Mouse (Mus musculus): ENCODE results near the gene Slc4a2.
A peak's percentile ranks its signal among the peaks of the same experiment; 100 is the strongest.
"Not testable (repeated sequence)": the region's sequence is repeated elsewhere in the genome, so short reads cannot be mapped to it uniquely, and the experiment has no call there.

Gene Slc4a2

GRCm38 (mm10) chr5:24394165-24394894 is 29.3 kb upstream of the Slc4a2 start:
- DNase-seq (ENCODE audit: low spot score), result peak; percentile 92

GRCm38 (mm10) chr5:24396254-24396653 is 27.4 kb upstream of the Slc4a2 start:
- DNase-seq (ENCODE audit: low spot score), result not testable (repeated sequence)

GRCm38 (mm10) chr5:24399686-24400085 is 24.0 kb upstream of the Slc4a2 start:
- DNase-seq (ENCODE audit: low spot score), result no peak

- DNase-seq (ENCODE audit: low spot score), result no peak
These were observed 23.3 kb upstream of the Slc4a2 start for GRCm38 (mm10) chr5:24400362-24400761.

GRCm38 (mm10) chr5:24400911-24401605 is 22.6 kb upstream of the Slc4a2 start:
- DNase-seq (ENCODE audit: low spot score), result no peak

GRCm38 (mm10) chr5:24401969-24402368 is 21.7 kb upstream of the Slc4a2 start:
- DNase-seq (ENCODE audit: low spot score), result no peak

GRCm38 (mm10) chr5:24404594-24405360 is 18.9 kb upstream of the Slc4a2 start:
- no peak for DNase-seq (ENCODE audit: low spot score)

- no peak for DNase-seq (ENCODE audit: low spot score)
These were observed 18.2 kb upstream of the Slc4a2 start for GRCm38 (mm10) chr5:24405389-24405876.

GRCm38 (mm10) chr5:24408651-24409050 is 15.0 kb upstream of the Slc4a2 start:
- DNase-seq (ENCODE audit: low spot score), result no peak

- no peak for DNase-seq (ENCODE audit: low spot score)
These were observed 14.2 kb upstream of the Slc4a2 start for GRCm38 (mm10) chr5:24409466-24409865.

- no peak for DNase-seq (ENCODE audit: low spot score)
These were observed 11.6 kb upstream of the Slc4a2 start for GRCm38 (mm10) chr5:24412063-24412462.

GRCm38 (mm10) chr5:24413042-24413693 is 10.5 kb upstream of the Slc4a2 start, which contains the start of gene Asic3:
Asic3 (plus strand) TSS chr5:24413392.
- DNase-seq (ENCODE audit: low spot score), result no peak

GRCm38 (mm10) chr5:24413938-24414337 is 9.7 kb upstream of the Slc4a2 start:
- DNase-seq (ENCODE audit: low spot score), result no peak

- peak; percentile 24 for DNase-seq (ENCODE audit: low spot score)
These were observed 7.4 kb upstream of the Slc4a2 start for GRCm38 (mm10) chr5:24416222-24416736.

GRCm38 (mm10) chr5:24417587-24417986 is 6.0 kb upstream of the Slc4a2 start:
- DNase-seq (ENCODE audit: low spot score), result no peak

GRCm38 (mm10) chr5:24420381-24420780 is 3.3 kb upstream of the Slc4a2 start:
- no peak for DNase-seq (ENCODE audit: low spot score)

- peak; percentile 24 for DNase-seq (ENCODE audit: low spot score)
These were observed 556 bp downstream of the Slc4a2 start for GRCm38 (mm10) chr5:24424004-24424781.

- DNase-seq (ENCODE audit: low spot score), result peak; percentile 74
These were observed 1.3 kb downstream of the Slc4a2 start for GRCm38 (mm10) chr5:24424861-24425411.

GRCm38 (mm10) chr5:24425421-24426036 is 1.9 kb downstream of the Slc4a2 start:
- DNase-seq (ENCODE audit: low spot score), result peak; percentile 43

GRCm38 (mm10) chr5:24426037-24426432 is 2.4 kb downstream of the Slc4a2 start:
- peak; percentile 31 for DNase-seq (ENCODE audit: low spot score)
